Mouse (Mus musculus): Measurements from ENCODE around the gene Cyb5r2.

GRCm38 (mm10) chr7:107746036-107746435 lies 11.8 kb downstream of the Cyb5r2 start:
- TF ChIP-seq GATA1 (IDR thresholded peaks at IDR 0.05; ENCODE audit: borderline replicate concordance, low read length) (no peak), FLI1 (IDR thresholded peaks at IDR 0.05; ENCODE audit: low read length) (no peak)

All from megakaryocyte, embryonic 14.5 days (primary cell).